Mouse (Mus musculus) hindbrain, postnatal 0 days (tissue): ENCODE measurements at regions not wholly inside any gene's neighbourhood (a gene's known extent, or its start where the extent isn't known, plus 50 kb on each side); places are given as distances from the start of the nearest gene placed in this dataset.

Experiments used
- ATAC-seq: fragments of 200-750 bp; cut with Nextera tagmentation; 2 replicates; pipeline ENCODE4 v1.8.0; 2017; ENCODE audit warnings: mild to moderate bottlenecking, moderate TSS enrichment, moderate library complexity
- DNase-seq: peaks from one replicate; pipeline ENCODE4 v3.0.0-alpha.2; 2015; ENCODE audit warnings: low spot score
- H3K27ac ChIP-seq: fragments of 300-500 bp; sonication (generic); 2 replicates; pipeline ENCODE4 v1.5.1; 2014; ENCODE audit warnings: mild to moderate bottlenecking
- H3K27me3 ChIP-seq: fragments of 300-500 bp; sonication (generic); 2 replicates; pipeline ENCODE4 v1.6.1; 2014; ENCODE audit warnings: low read length, mixed read lengths; ENCODE audit not compliant: insufficient read depth
- H3K36me3 ChIP-seq: fragments of 300-500 bp; sonication (generic); 2 replicates; pipeline ENCODE4 v1.6.1; 2014; ENCODE audit warnings: low read length, mixed read lengths; ENCODE audit not compliant: insufficient read depth
- H3K4me1 ChIP-seq: fragments of 300-500 bp; sonication (generic); 2 replicates; pipeline ENCODE4 v1.6.1; 2014; ENCODE audit warnings: antibody characterized with exemption, low read length, mixed read lengths; ENCODE audit not compliant: insufficient read depth
- H3K4me2 ChIP-seq: fragments of 300-500 bp; sonication (generic); 2 replicates; pipeline ENCODE4 v1.6.1; 2014; ENCODE audit warnings: low read depth, mild to moderate bottlenecking, low read length, moderate library complexity, mixed read lengths
- H3K4me3 ChIP-seq: fragments of 300-500 bp; sonication (generic); 2 replicates; pipeline ENCODE4 v1.5.1; 2014; ENCODE audit warnings: low read length
- H3K9ac ChIP-seq: fragments of 300-500 bp; sonication (generic); replicated peaks from 2 replicates; pipeline ENCODE4 v1.6.1; 2014; ENCODE audit warnings: mild to moderate bottlenecking, low read length, moderate library complexity, mixed read lengths
- H3K9me3 ChIP-seq: fragments of 300-500 bp; sonication (generic); 2 replicates; pipeline ENCODE4 v1.6.1; 2016; ENCODE audit warnings: low read length, mixed read lengths
- CTCF ChIP-seq: IDR thresholded peaks from 2 replicates; pipeline ENCODE4 v1.5.1; 2016; ENCODE audit warnings: antibody characterized with exemption, control low read depth, low read depth
- WGBS: fragments of 180-500 bp; shearing (Covaris S2); extraction: QIAGEN DNeasy Blood & Tissue Kit; methylation state at CpG from one replicate; pipeline ENCODE4 v1.1.7; 2014; 5-methylcytosine and 5-hydroxymethylcytosine counted together

- ATAC-seq (no peak), DNase-seq (no peak)
- no peak overlapping the region for H3K4me2 ChIP-seq
- no peak overlapping the region for H3K9ac ChIP-seq
- TF ChIP-seq CTCF, result no peak
- H3K4me1 ChIP-seq, result no peaks in the 10 kb centered on the region
- no peak overlapping the region for H3K4me3 ChIP-seq
- H3K27ac ChIP-seq, result no peak overlapping the region
- H3K36me3 ChIP-seq, result no peaks in the 10 kb centered on the region
- no peaks in the 10 kb centered on the region for H3K9me3 ChIP-seq
- H3K27me3 ChIP-seq, result no peaks in the 10 kb centered on the region
- WGBS, result 88% methylated on average over 10 of the region's 10 CpGs
Measured at GRCm38 (mm10) chr17:81194006-81194405, 129.1 kb upstream of the Thumpd2 start.

GRCm38 (mm10) chr17:81193230-81193871, 128.5 kb upstream of the Thumpd2 start:
- Histone ChIP-seq H3K4me2 (peak overlapping the region; percentile 23; the same call in 1 of the 2 replicates), H3K4me1 (no peaks in the 10 kb centered on the region), H3K27me3 (no peaks in the 10 kb centered on the region), H3K9ac (no peak overlapping the region), H3K9me3 (no peaks in the 10 kb centered on the region), H3K27ac (no peak overlapping the region), H3K36me3 (no peaks in the 10 kb centered on the region), H3K4me3 (no peak overlapping the region)
- 38% methylated on average over 8 of the region's 8 CpGs for WGBS
- peak; percentile 77 for TF ChIP-seq CTCF
- DNase-seq, result peak; percentile 93
- 0 out of 2 replicates have a peak, but pooled peaks have one; percentile 47 for ATAC-seq

- Histone ChIP-seq H3K4me3 (no peak overlapping the region), H3K27ac (no peak overlapping the region), H3K9ac (no peak overlapping the region), H3K27me3 (no peaks in the 10 kb centered on the region), H3K9me3 (no peaks in the 10 kb centered on the region), H3K36me3 (no peaks in the 10 kb centered on the region), H3K4me1 (no peaks in the 10 kb centered on the region), H3K4me2 (no peak overlapping the region)
- WGBS, result 54% methylated on average over 4 of the region's 4 CpGs
- peak; percentile 63; the same call in 1 of the 2 replicates for ATAC-seq
- TF ChIP-seq CTCF, result peak; percentile 84
- DNase-seq, result peak; percentile 72
Measured at GRCm38 (mm10) chr17:81189996-81190395, 125.1 kb upstream of the Thumpd2 start.

- H3K36me3 ChIP-seq, result no peaks in the 10 kb centered on the region
- H3K4me1 ChIP-seq, result no peaks in the 10 kb centered on the region
- H3K4me3 ChIP-seq, result no peak overlapping the region
- WGBS, result 80% methylated on average over 1 of the region's 1 CpGs
- no peak overlapping the region for H3K9ac ChIP-seq
- H3K27me3 ChIP-seq, result no peaks in the 10 kb centered on the region
- DNase-seq, result no peak
- H3K9me3 ChIP-seq, result no peaks in the 10 kb centered on the region
- H3K4me2 ChIP-seq, result no peak overlapping the region
- ATAC-seq, result no peak
- H3K27ac ChIP-seq, result no peak overlapping the region
- TF ChIP-seq CTCF, result no peak
Measured at GRCm38 (mm10) chr17:81185685-81186084, 120.8 kb upstream of the Thumpd2 start.

GRCm38 (mm10) chr17:81180813-81181424, 116.0 kb upstream of the Thumpd2 start:
- Histone ChIP-seq H3K4me2 (no peak overlapping the region), H3K27ac (no peak overlapping the region), H3K9ac (no peak overlapping the region), H3K36me3 (no peaks in the 10 kb centered on the region), H3K9me3 (no peaks in the 10 kb centered on the region), H3K27me3 (no peaks in the 10 kb centered on the region), H3K4me3 (no peak overlapping the region), H3K4me1 (no peaks in the 10 kb centered on the region)
- 89% methylated on average over 8 of the region's 8 CpGs for WGBS
- TF ChIP-seq CTCF, result no peak
- DNase-seq (no peak), ATAC-seq (no peak)

GRCm38 (mm10) chr17:81176306-81176705, 111.4 kb upstream of the Thumpd2 start:
- H3K27me3 ChIP-seq, result no peaks in the 10 kb centered on the region
- H3K9ac ChIP-seq, result no peak overlapping the region
- H3K36me3 ChIP-seq, result no peaks in the 10 kb centered on the region
- TF ChIP-seq CTCF, result no peak
- H3K9me3 ChIP-seq, result no peaks in the 10 kb centered on the region
- ATAC-seq (no peak), DNase-seq (no peak)
- H3K4me3 ChIP-seq, result no peak overlapping the region
- WGBS, result 88% methylated on average over 3 of the region's 3 CpGs
- H3K4me1 ChIP-seq, result no peaks in the 10 kb centered on the region
- no peak overlapping the region for H3K27ac ChIP-seq
- H3K4me2 ChIP-seq, result no peak overlapping the region

- no peaks in the 10 kb centered on the region for H3K27me3 ChIP-seq
- no peak for TF ChIP-seq CTCF
- no peak overlapping the region for H3K4me2 ChIP-seq
- no peak overlapping the region for H3K4me3 ChIP-seq
- WGBS, result 61% methylated on average over 4 of the region's 4 CpGs
- H3K9me3 ChIP-seq, result no peaks in the 10 kb centered on the region
- H3K36me3 ChIP-seq, result no peaks in the 10 kb centered on the region
- no peak for ATAC-seq
- H3K4me1 ChIP-seq, result no peaks in the 10 kb centered on the region
- H3K27ac ChIP-seq, result no peak overlapping the region
- no peak overlapping the region for H3K9ac ChIP-seq
- no peak for DNase-seq
Measured at GRCm38 (mm10) chr17:81175877-81176276, 111.0 kb upstream of the Thumpd2 start.
